Mouse (Mus musculus) olfactory bulb, adult 2 months (tissue): ENCODE results near the gene Plagl1.

Source experiments
- CTCF ChIP-seq: fragments of 200-500 bp; IDR thresholded peaks from 2 replicates; pipeline ENCODE4 v1.5.1; 2012; ENCODE audit warnings: low read depth, mild to moderate bottlenecking, low read length, moderate library complexity; ENCODE audit not compliant: insufficient read depth
- POLR2A ChIP-seq: fragments of 200-500 bp; IDR thresholded peaks from 2 replicates; pipeline ENCODE4 v1.6.1; 2012; ENCODE audit warnings: mild to moderate bottlenecking, low read depth, low read length, moderate library complexity; ENCODE audit not compliant: insufficient read depth

GRCm38 (mm10) chr10:13127335-13127734 lies 67.0 kb downstream of the Plagl1 start:
- TF ChIP-seq CTCF (no peak), POLR2A (no peak)
